ENCODE assay signal across 8 mouse cellular contexts in genomic region chrX:47912306-47912792, GRCm38 (mm10). TPM values are rescaled to one million over a fixed set of nuclear protein-coding genes. Genes with fewer than 3 reads are reported as not detected.
DNase-seq lines count a peak whose midpoint lies in the region; ATAC-seq lines count a peak whose summit lies in the region.

TSS of gene Ocrl (plus strand) at chrX:47912387.

- WGBS in heart, embryonic 10.5 days: 11% methylated on average over 27 of the region's 35 CpGs
- 22% methylated on average over 31 of the region's 35 CpGs for whole genome bisulfite sequencing in kidney, embryonic 14.5 days
- 16% methylated on average over 35 of the region's 35 CpGs for WGBS in limb, embryonic 15.5 days
- 21% methylated on average over 24 of the region's 35 CpGs for WGBS in midbrain, embryonic 16.5 days

- peak; percentile 91 for ATAC-seq in erythroblast, adult 5-6 weeks (replicated peaks; ENCODE audit: low FRiP score, poor library complexity, severe bottlenecking)
- peak; percentile 95 for ATAC-seq in kidney, embryonic 14.5 days (ENCODE audit: low FRiP score, low TSS enrichment)
- 0 out of 2 replicates have a peak, but pooled peaks have one; percentile 72 for ATAC-seq in limb, embryonic 15.5 days (ENCODE audit: insufficient number of reproducible peaks, low FRiP score, low TSS enrichment, low read depth)
- ATAC-seq in midbrain, embryonic 16.5 days: peak; percentile 95

- no peaks in the 10 kb centered on the region for H3K36me3 ChIP-seq in heart, embryonic 10.5 days
- no peaks in the 10 kb centered on the region for H3K36me3 ChIP-seq in kidney, embryonic 14.5 days (ENCODE audit: control insufficient read depth, insufficient read depth, low read length)
- H3K36me3 ChIP-seq in limb, embryonic 15.5 days: 0 out of 2 replicates have a peak, but pooled peaks cover 4% of the 10 kb centered on the region
- no peaks in the 10 kb centered on the region for H3K36me3 ChIP-seq in midbrain, embryonic 16.5 days (ENCODE audit: control insufficient read depth, insufficient read depth, low read length)

- peak within 1 kb of the TSS; percentile 71 for H3K4me3 ChIP-seq in heart, embryonic 10.5 days
- peak within 1 kb of the TSS; percentile 62 for H3K4me3 ChIP-seq in kidney, embryonic 14.5 days (ENCODE audit: low read length)
- H3K4me3 ChIP-seq in limb, embryonic 15.5 days: peak within 1 kb of the TSS; percentile 64
- H3K4me3 ChIP-seq in midbrain, embryonic 16.5 days (ENCODE audit: low read depth, low read length): peak within 1 kb of the TSS; percentile 63

- H3K4me1 ChIP-seq in heart, embryonic 10.5 days: no peaks in the 10 kb centered on the region
- H3K4me1 ChIP-seq in kidney, embryonic 14.5 days (ENCODE audit: control insufficient read depth, insufficient read depth, low read length): no peaks in the 10 kb centered on the region
- H3K4me1 ChIP-seq in limb, embryonic 15.5 days: 0 out of 2 replicates have a peak, but pooled peaks cover 3% of the 10 kb centered on the region
- 0 out of 2 replicates have a peak, but pooled peaks cover 8% of the 10 kb centered on the region for H3K4me1 ChIP-seq in midbrain, embryonic 16.5 days (ENCODE audit: control insufficient read depth, insufficient read depth, low read length)

- peak within 1 kb of the TSS; percentile 92 for H3K27ac ChIP-seq in heart, embryonic 10.5 days
- peak within 1 kb of the TSS; percentile 69; the same call in 1 of the 2 replicates for H3K27ac ChIP-seq in kidney, embryonic 14.5 days (ENCODE audit: low read depth, low read length)
- peak within 1 kb of the TSS; percentile 86 for H3K27ac ChIP-seq in limb, embryonic 15.5 days
- H3K27ac ChIP-seq in midbrain, embryonic 16.5 days (ENCODE audit: low read length): peak within 1 kb of the TSS; percentile 85

- peak within 1 kb of the TSS; percentile 51 for H3K4me2 ChIP-seq in kidney, embryonic 14.5 days (replicated peaks; ENCODE audit: low read depth, low read length)
- H3K4me2 ChIP-seq in limb, embryonic 15.5 days: peak within 1 kb of the TSS; percentile 45
- H3K4me2 ChIP-seq in midbrain, embryonic 16.5 days (ENCODE audit: low read length): peak within 1 kb of the TSS; percentile 63

- H3K9me3 ChIP-seq in heart, embryonic 10.5 days: no peaks in the 10 kb centered on the region
- no peaks in the 10 kb centered on the region for H3K9me3 ChIP-seq in kidney, embryonic 14.5 days (ENCODE audit: control insufficient read depth, low read length)
- no peaks in the 10 kb centered on the region for H3K9me3 ChIP-seq in limb, embryonic 15.5 days
- no peaks in the 10 kb centered on the region for H3K9me3 ChIP-seq in midbrain, embryonic 16.5 days (replicated peaks; ENCODE audit: control insufficient read depth, low read length, poor library complexity, severe bottlenecking)

- peak within 1 kb of the TSS; percentile 82 for H3K9ac ChIP-seq in kidney, embryonic 14.5 days (ENCODE audit: low read depth, low read length)
- H3K9ac ChIP-seq in limb, embryonic 15.5 days: peak within 1 kb of the TSS; percentile 64
- peak within 1 kb of the TSS; percentile 84 for H3K9ac ChIP-seq in midbrain, embryonic 16.5 days (ENCODE audit: low read depth, low read length)

- no peaks in the 10 kb centered on the region for H3K27me3 ChIP-seq in heart, embryonic 10.5 days (ENCODE audit: insufficient read depth, poor library complexity, severe bottlenecking)
- no peaks in the 10 kb centered on the region for H3K27me3 ChIP-seq in kidney, embryonic 14.5 days (ENCODE audit: control insufficient read depth, insufficient read depth, low read length)
- H3K27me3 ChIP-seq in limb, embryonic 15.5 days: no peaks in the 10 kb centered on the region
- H3K27me3 ChIP-seq in midbrain, embryonic 16.5 days (ENCODE audit: control insufficient read depth, insufficient read depth, low read depth, low read length): no peaks in the 10 kb centered on the region

- DNase-seq in B cell, adult 2 months: peak; percentile 70 to 79
- peak; percentile 81 for DNase-seq in brain, adult 2 months (ENCODE audit: low read depth, low spot score)
- DNase-seq in heart, embryonic 10.5 days (ENCODE audit: low spot score): peak; percentile 85
- peak; percentile 57 to 73 for DNase-seq in spleen, postnatal 10 days (ENCODE audit: low spot score in 2 of 2)

RNA-seq across cellular contexts. Expression of gene Ocrl, which starts in this region (rescaled TPM):
- 20.5 and 22.1 TPM in 2 replicates for total RNA-seq in erythroblast, adult 5-6 weeks (2015; ENCODE audit: low replicate concordance)
- 3.1 and 4.0 TPM in 2 replicates for total RNA-seq in erythroblast, adult 5-6 weeks (2017; ENCODE audit: low replicate concordance)
- polyA plus RNA-seq in heart, embryonic 10.5 days (2016; fragmentation: Nextera tagmentation; extraction: Ambion mirVana): 12.5 and 13.2 TPM in 2 replicates
- polyA plus RNA-seq in kidney, embryonic 14.5 days (2014; fragmentation: Nextera tagmentation; extraction: Ambion mirVana): 19.0 and 22.7 TPM in 2 replicates
- 18.4 and 20.0 TPM in 2 replicates for polyA plus RNA-seq in limb, embryonic 15.5 days (2015; fragmentation: Nextera tagmentation; extraction: Ambion mirVana)
- 35.3 and 36.5 TPM in 2 replicates for polyA plus RNA-seq in midbrain, embryonic 16.5 days (2015; fragmentation: Nextera tagmentation; extraction: Ambion mirVana)

Comparison
In these comparisons a context has a peak if more than half of its experiments do, and no peak if none do; other contexts are left out.
1. Peak in every context shown above with its lines: DNase-seq, ATAC-seq, H3K4me3 ChIP-seq and H3K27ac ChIP-seq.